Mouse (Mus musculus): ENCODE data around the gene Reln. TPM values are rescaled to one million over a fixed set of nuclear protein-coding genes. Genes with fewer than 3 reads are reported as not detected.

Reln gene
- polyA plus RNA-seq, 2 experiments, result 3.3 to 6.7 TPM

DNA sequence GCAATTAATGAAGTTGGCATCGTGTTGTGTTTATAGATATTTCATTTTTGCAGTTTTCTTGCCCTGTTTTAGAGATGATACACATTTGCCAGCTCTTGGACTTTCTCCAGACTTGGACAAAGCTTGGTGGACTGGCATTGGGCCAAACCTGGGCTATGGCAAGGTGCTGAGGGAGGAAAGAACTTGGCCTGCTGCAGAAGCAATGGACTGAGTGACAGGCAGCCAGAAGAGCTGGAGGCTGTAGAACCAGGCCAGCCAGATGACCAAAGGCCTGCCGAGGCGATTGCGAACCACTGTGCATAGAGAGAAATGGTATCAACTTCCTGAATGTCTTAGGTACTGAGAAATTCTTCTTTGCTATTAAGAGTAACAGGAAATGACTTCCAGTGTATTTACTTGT is 318.8 kb downstream of the Reln start:
- Histone ChIP-seq H3K4me1 (ENCODE audit: control insufficient read depth, insufficient read depth, low read length) (no peaks in the 10 kb centered on the region), H3K36me3 (ENCODE audit: control insufficient read depth, insufficient read depth, low read length) (no peaks in the 10 kb centered on the region), H3K4me2 (replicated peaks; ENCODE audit: low read depth, low read length, severe bottlenecking) (no peak overlapping the region), H3K27ac (replicated peaks; ENCODE audit: low read depth, low read length) (no peak overlapping the region), H3K4me3 (replicated peaks; ENCODE audit: low read length) (no peak overlapping the region), H3K9me3 (ENCODE audit: control insufficient read depth, low read length) (no peaks in the 10 kb centered on the region), H3K27me3 (ENCODE audit: control insufficient read depth, insufficient read depth, low read length) (no peaks in the 10 kb centered on the region), H3K9ac (ENCODE audit: low read depth, low read length, severe bottlenecking) (no peak overlapping the region)
- no peak for DNase-seq (ENCODE audit: low spot score)
- WGBS, result 92% methylated on average over 4 of the region's 4 CpGs
- TF ChIP-seq POLR2A (IDR thresholded peaks at IDR 0.05; ENCODE audit: borderline replicate concordance, extremely low read depth, insufficient read depth, insufficient read length), result no peak
- no peak for ATAC-seq (ENCODE audit: low FRiP score, low read depth)

- Histone ChIP-seq H3K4me2 (replicated peaks; ENCODE audit: low read depth, low read length, severe bottlenecking) (no peak overlapping the region), H3K9ac (ENCODE audit: low read depth, low read length, severe bottlenecking) (no peak overlapping the region), H3K9me3 (ENCODE audit: control insufficient read depth, low read length) (no peaks in the 10 kb centered on the region), H3K4me3 (replicated peaks; ENCODE audit: low read length) (no peak overlapping the region), H3K27me3 (ENCODE audit: control insufficient read depth, insufficient read depth, low read length) (no peaks in the 10 kb centered on the region), H3K36me3 (ENCODE audit: control insufficient read depth, insufficient read depth, low read length) (no peaks in the 10 kb centered on the region), H3K27ac (replicated peaks; ENCODE audit: low read depth, low read length) (no peak overlapping the region), H3K4me1 (ENCODE audit: control insufficient read depth, insufficient read depth, low read length) (no peaks in the 10 kb centered on the region)
- WGBS, result 54% methylated on average over 3 of the region's 3 CpGs
- DNase-seq (ENCODE audit: low spot score), result no peak
- no peak for ATAC-seq (ENCODE audit: low FRiP score, low read depth)
- no peak for TF ChIP-seq POLR2A (IDR thresholded peaks at IDR 0.05; ENCODE audit: borderline replicate concordance, extremely low read depth, insufficient read depth, insufficient read length)
Observed at GRCm38 (mm10) chr5:22024108-22024507, 320.4 kb downstream of the Reln start.

DNA sequence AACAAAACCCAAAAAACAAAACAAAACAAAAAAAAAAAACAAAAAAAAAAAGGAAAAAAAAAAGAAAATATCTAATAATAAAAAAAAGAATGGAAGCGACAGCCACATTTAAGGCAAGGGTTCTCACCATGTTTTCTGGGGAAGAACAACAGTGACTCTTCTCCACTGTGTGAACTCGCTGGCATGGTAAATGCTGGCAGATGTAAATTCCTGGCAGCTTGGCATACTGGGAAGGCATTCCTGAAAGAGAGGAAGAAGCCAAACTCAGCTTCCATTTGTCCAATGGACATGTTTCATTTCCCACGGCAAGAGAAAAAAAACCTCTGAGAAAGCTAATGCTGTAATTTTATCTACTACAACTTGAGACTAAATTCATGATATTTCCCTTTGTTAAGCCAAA is 326.6 kb downstream of the Reln start:
- no peak for TF ChIP-seq POLR2A (IDR thresholded peaks at IDR 0.05; ENCODE audit: borderline replicate concordance, extremely low read depth, insufficient read depth, insufficient read length)
- H3K4me1 ChIP-seq (ENCODE audit: control insufficient read depth, insufficient read depth, low read length), result no peaks in the 10 kb centered on the region
- H3K9me3 ChIP-seq (ENCODE audit: control insufficient read depth, low read length), result no peaks in the 10 kb centered on the region
- H3K27ac ChIP-seq (replicated peaks; ENCODE audit: low read depth, low read length), result no peak overlapping the region
- H3K4me3 ChIP-seq (replicated peaks; ENCODE audit: low read length), result no peak overlapping the region
- H3K4me2 ChIP-seq (replicated peaks; ENCODE audit: low read depth, low read length, severe bottlenecking), result no peak overlapping the region
- DNase-seq (ENCODE audit: low spot score) (no peak), ATAC-seq (ENCODE audit: low FRiP score, low read depth) (no peak)
- H3K36me3 ChIP-seq (ENCODE audit: control insufficient read depth, insufficient read depth, low read length), result no peaks in the 10 kb centered on the region
- H3K27me3 ChIP-seq (ENCODE audit: control insufficient read depth, insufficient read depth, low read length), result no peaks in the 10 kb centered on the region
- H3K9ac ChIP-seq (ENCODE audit: low read depth, low read length, severe bottlenecking), result no peak overlapping the region
- 86% methylated on average over 3 of the region's 3 CpGs for WGBS

GRCm38 (mm10) chr5:22014459-22014858 is 330.0 kb downstream of the Reln start:
- no peak for TF ChIP-seq POLR2A (IDR thresholded peaks at IDR 0.05; ENCODE audit: borderline replicate concordance, extremely low read depth, insufficient read depth, insufficient read length)
- ATAC-seq (ENCODE audit: low FRiP score, low read depth) (no peak), DNase-seq (ENCODE audit: low spot score) (no peak)
- Histone ChIP-seq H3K27me3 (ENCODE audit: control insufficient read depth, insufficient read depth, low read length) (no peaks in the 10 kb centered on the region), H3K9me3 (ENCODE audit: control insufficient read depth, low read length) (no peaks in the 10 kb centered on the region), H3K4me3 (replicated peaks; ENCODE audit: low read length) (no peak overlapping the region), H3K9ac (ENCODE audit: low read depth, low read length, severe bottlenecking) (no peak overlapping the region), H3K36me3 (ENCODE audit: control insufficient read depth, insufficient read depth, low read length) (no peaks in the 10 kb centered on the region), H3K4me2 (replicated peaks; ENCODE audit: low read depth, low read length, severe bottlenecking) (no peak overlapping the region), H3K27ac (replicated peaks; ENCODE audit: low read depth, low read length) (no peak overlapping the region), H3K4me1 (ENCODE audit: control insufficient read depth, insufficient read depth, low read length) (no peaks in the 10 kb centered on the region)
- WGBS, result 80% methylated on average over 3 of the region's 3 CpGs

DNA sequence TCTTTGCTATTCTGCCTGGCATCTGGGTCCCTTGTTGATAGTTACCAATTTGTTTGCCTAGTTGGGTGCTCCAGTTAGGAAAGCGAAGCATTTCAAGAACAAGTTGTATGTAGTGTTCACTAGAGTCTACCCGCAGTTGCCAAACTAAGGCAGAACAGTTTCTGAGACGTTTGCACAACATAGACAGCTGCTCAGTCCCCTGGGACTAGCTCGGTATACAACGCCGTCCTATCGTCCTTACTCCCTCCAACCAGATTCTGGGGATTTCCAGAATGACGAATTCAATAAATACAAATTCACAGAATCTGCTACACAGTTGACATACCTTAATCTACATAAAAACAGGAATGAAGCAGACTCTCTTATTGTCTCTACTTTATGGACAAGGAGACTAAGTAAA is 335.4 kb downstream of the Reln start:
- H3K4me1 ChIP-seq (ENCODE audit: control insufficient read depth, insufficient read depth, low read length), result no peaks in the 10 kb centered on the region
- no peak overlapping the region for H3K9ac ChIP-seq (ENCODE audit: low read depth, low read length, severe bottlenecking)
- WGBS, result 86% methylated on average over 8 of the region's 8 CpGs
- H3K4me2 ChIP-seq (replicated peaks; ENCODE audit: low read depth, low read length, severe bottlenecking), result no peak overlapping the region
- H3K4me3 ChIP-seq (replicated peaks; ENCODE audit: low read length), result no peak overlapping the region
- ATAC-seq (ENCODE audit: low FRiP score, low read depth) (no peak), DNase-seq (ENCODE audit: low spot score) (no peak)
- no peak for TF ChIP-seq POLR2A (IDR thresholded peaks at IDR 0.05; ENCODE audit: borderline replicate concordance, extremely low read depth, insufficient read depth, insufficient read length)
- H3K36me3 ChIP-seq (ENCODE audit: control insufficient read depth, insufficient read depth, low read length), result no peaks in the 10 kb centered on the region
- H3K27me3 ChIP-seq (ENCODE audit: control insufficient read depth, insufficient read depth, low read length), result no peaks in the 10 kb centered on the region
- no peaks in the 10 kb centered on the region for H3K9me3 ChIP-seq (ENCODE audit: control insufficient read depth, low read length)
- H3K27ac ChIP-seq (replicated peaks; ENCODE audit: low read depth, low read length), result no peak overlapping the region
